Mouse (Mus musculus) ES-E14 (cell line): ENCODE measurements at regions not wholly inside any gene's neighbourhood (a gene's known extent, or its start where the extent isn't known, plus 50 kb on each side); places are given as distances from the start of the nearest gene placed in this dataset.

Experiments
- HCFC1 ChIP-seq: IDR thresholded peaks from 2 replicates; pipeline ENCODE4 v1.6.1; 2012; ENCODE audit warnings: low read length, inconsistent platforms, borderline replicate concordance; ENCODE audit not compliant: insufficient read depth
- MAFK ChIP-seq: IDR thresholded peaks from 2 replicates; pipeline ENCODE4 v1.6.1; 2014; ENCODE audit warnings: mild to moderate bottlenecking, low read depth, low read length, inconsistent platforms; ENCODE audit not compliant: insufficient read depth

DNA sequence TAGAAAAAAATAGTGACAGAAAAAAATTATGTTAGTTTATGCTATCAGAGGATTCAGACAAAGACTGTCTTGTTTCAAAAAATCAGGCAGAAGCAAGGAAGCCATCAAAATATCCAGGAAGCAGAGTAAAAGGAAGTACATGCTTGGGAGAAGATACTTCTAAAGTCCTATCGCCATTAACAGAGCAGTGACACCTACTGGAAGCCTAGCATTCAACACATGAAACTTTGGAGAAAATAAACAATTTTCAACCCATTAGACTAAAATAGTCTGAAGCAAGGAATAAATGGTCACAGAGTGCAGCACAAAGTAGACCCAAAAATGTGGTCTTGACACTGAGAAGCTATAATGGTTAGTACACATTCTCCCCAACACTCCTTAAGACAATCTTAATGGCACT, 394.0 kb downstream of the Gm11232 start:
- TF ChIP-seq HCFC1 (no peak), MAFK (no peak)
